Mouse (Mus musculus) hindbrain, postnatal 0 days (tissue): ENCODE measurements around the gene Kcng3. TPM values are rescaled to one million over a fixed set of nuclear protein-coding genes. Genes with fewer than 3 reads are reported as not detected.

Source experiments
- ATAC-seq: fragments of 200-750 bp; cut with Nextera tagmentation; 2 replicates; pipeline ENCODE4 v1.8.0; 2017; ENCODE audit warnings: mild to moderate bottlenecking, moderate TSS enrichment, moderate library complexity
- DNase-seq: peaks from one replicate; pipeline ENCODE4 v3.0.0-alpha.2; 2015; ENCODE audit warnings: low spot score
- H3K27ac ChIP-seq: fragments of 300-500 bp; sonication (generic); 2 replicates; pipeline ENCODE4 v1.5.1; 2014; ENCODE audit warnings: mild to moderate bottlenecking
- H3K27me3 ChIP-seq: fragments of 300-500 bp; sonication (generic); 2 replicates; pipeline ENCODE4 v1.6.1; 2014; ENCODE audit warnings: low read length, mixed read lengths; ENCODE audit not compliant: insufficient read depth
- H3K36me3 ChIP-seq: fragments of 300-500 bp; sonication (generic); 2 replicates; pipeline ENCODE4 v1.6.1; 2014; ENCODE audit warnings: low read length, mixed read lengths; ENCODE audit not compliant: insufficient read depth
- H3K4me1 ChIP-seq: fragments of 300-500 bp; sonication (generic); 2 replicates; pipeline ENCODE4 v1.6.1; 2014; ENCODE audit warnings: antibody characterized with exemption, low read length, mixed read lengths; ENCODE audit not compliant: insufficient read depth
- H3K4me2 ChIP-seq: fragments of 300-500 bp; sonication (generic); 2 replicates; pipeline ENCODE4 v1.6.1; 2014; ENCODE audit warnings: low read depth, mild to moderate bottlenecking, low read length, moderate library complexity, mixed read lengths
- H3K4me3 ChIP-seq: fragments of 300-500 bp; sonication (generic); 2 replicates; pipeline ENCODE4 v1.5.1; 2014; ENCODE audit warnings: low read length
- H3K9ac ChIP-seq: fragments of 300-500 bp; sonication (generic); replicated peaks from 2 replicates; pipeline ENCODE4 v1.6.1; 2014; ENCODE audit warnings: mild to moderate bottlenecking, low read length, moderate library complexity, mixed read lengths
- H3K9me3 ChIP-seq: fragments of 300-500 bp; sonication (generic); 2 replicates; pipeline ENCODE4 v1.6.1; 2016; ENCODE audit warnings: low read length, mixed read lengths
- CTCF ChIP-seq: IDR thresholded peaks from 2 replicates; pipeline ENCODE4 v1.5.1; 2016; ENCODE audit warnings: antibody characterized with exemption, control low read depth, low read depth
- WGBS: fragments of 180-500 bp; shearing (Covaris S2); extraction: QIAGEN DNeasy Blood & Tissue Kit; methylation state at CpG from one replicate; pipeline ENCODE4 v1.1.7; 2014; 5-methylcytosine and 5-hydroxymethylcytosine counted together
- polyA plus RNA-seq: library from polyadenylated mRNA; unstranded; fragments of >200 nt; fragmentation: Nextera tagmentation; extraction: Ambion mirVana; gene quantifications from 2 replicates; pipeline ENCODE4 v1.2.1, GENCODE M21; 2015
- total RNA-seq: library from RNA; depleted of rRNA; stranded (reverse); fragments of >200 nt; gene quantifications from 2 replicates; pipeline ENCODE4 v1.2.3, GENCODE M21; 2014

Gene Kcng3
- total and polyA plus RNA-seq, 2 experiments from 2014 or later, result 0.06 to 2.2 TPM

- WGBS, result 86% methylated on average over 1 of the region's 1 CpGs
- no peaks in the 10 kb centered on the region for H3K36me3 ChIP-seq
Measured at GRCm38 (mm10) chr17:83658943-83659342, 27.2 kb upstream of the Kcng3 start.

GRCm38 (mm10) chr17:83657375-83657774, 25.7 kb upstream of the Kcng3 start:
- H3K9ac ChIP-seq, result no peak overlapping the region
- DNase-seq (no peak), ATAC-seq (no peak)
- TF ChIP-seq CTCF, result no peak
- no peaks in the 10 kb centered on the region for H3K27me3 ChIP-seq
- no peaks in the 10 kb centered on the region for H3K9me3 ChIP-seq
- no peak overlapping the region for H3K4me2 ChIP-seq
- no peaks in the 10 kb centered on the region for H3K36me3 ChIP-seq
- 80% methylated on average over 9 of the region's 9 CpGs for WGBS
- no peak overlapping the region for H3K4me3 ChIP-seq
- H3K4me1 ChIP-seq, result no peaks in the 10 kb centered on the region
- H3K27ac ChIP-seq, result no peak overlapping the region

More at GRCm38 (mm10) chr17:83658943-83659342, 27.2 kb upstream of the Kcng3 start:
- ATAC-seq (no peak), DNase-seq (no peak)
- TF ChIP-seq CTCF, result no peak
- H3K27me3 ChIP-seq, result no peaks in the 10 kb centered on the region
- H3K9ac ChIP-seq, result no peak overlapping the region
- H3K9me3 ChIP-seq, result no peaks in the 10 kb centered on the region
- H3K27ac ChIP-seq, result no peak overlapping the region
- H3K4me1 ChIP-seq, result no peaks in the 10 kb centered on the region
- no peak overlapping the region for H3K4me2 ChIP-seq
- no peak overlapping the region for H3K4me3 ChIP-seq

GRCm38 (mm10) chr17:83655732-83656131, 24.0 kb upstream of the Kcng3 start:
- DNase-seq (no peak), ATAC-seq (no peak)
- Histone ChIP-seq H3K4me1 (no peaks in the 10 kb centered on the region), H3K4me3 (no peak overlapping the region), H3K36me3 (no peaks in the 10 kb centered on the region), H3K9ac (no peak overlapping the region), H3K9me3 (no peaks in the 10 kb centered on the region), H3K27ac (no peak overlapping the region), H3K27me3 (no peaks in the 10 kb centered on the region), H3K4me2 (no peak overlapping the region)
- 77% methylated on average over 3 of the region's 3 CpGs for WGBS
- TF ChIP-seq CTCF, result no peak

- Histone ChIP-seq H3K27ac (no peak overlapping the region), H3K9ac (no peak overlapping the region), H3K4me3 (no peak overlapping the region), H3K4me2 (no peak overlapping the region), H3K27me3 (no peaks in the 10 kb centered on the region), H3K4me1 (no peaks in the 10 kb centered on the region), H3K9me3 (no peaks in the 10 kb centered on the region), H3K36me3 (no peaks in the 10 kb centered on the region)
- TF ChIP-seq CTCF, result no peak
- no peak for ATAC-seq
- 83% methylated on average over 13 of the region's 13 CpGs for WGBS
- no peak for DNase-seq
Measured at GRCm38 (mm10) chr17:83654651-83655136, 23.0 kb upstream of the Kcng3 start.

- Histone ChIP-seq H3K9ac (no peak overlapping the region), H3K4me1 (no peaks in the 10 kb centered on the region), H3K4me3 (no peak overlapping the region), H3K36me3 (no peaks in the 10 kb centered on the region), H3K27me3 (no peaks in the 10 kb centered on the region), H3K4me2 (no peak overlapping the region), H3K9me3 (no peaks in the 10 kb centered on the region), H3K27ac (no peak overlapping the region)
- TF ChIP-seq CTCF, result no peak
- ATAC-seq, result no peak
- no peak for DNase-seq
- WGBS, result 88% methylated on average over 3 of the region's 3 CpGs
Measured at GRCm38 (mm10) chr17:83653635-83654034, 21.9 kb upstream of the Kcng3 start.

GRCm38 (mm10) chr17:83650932-83651682, 19.4 kb upstream of the Kcng3 start:
- H3K4me3 ChIP-seq, result no peak overlapping the region
- TF ChIP-seq CTCF, result no peak
- H3K4me1 ChIP-seq, result no peaks in the 10 kb centered on the region
- no peak overlapping the region for H3K27ac ChIP-seq
- no peaks in the 10 kb centered on the region for H3K9me3 ChIP-seq
- no peaks in the 10 kb centered on the region for H3K36me3 ChIP-seq
- WGBS, result 78% methylated on average over 7 of the region's 7 CpGs
- no peak overlapping the region for H3K4me2 ChIP-seq
- no peaks in the 10 kb centered on the region for H3K27me3 ChIP-seq
- no peak overlapping the region for H3K9ac ChIP-seq
- no peak for ATAC-seq
- no peak for DNase-seq

- no peaks in the 10 kb centered on the region for H3K27me3 ChIP-seq
- H3K36me3 ChIP-seq, result no peaks in the 10 kb centered on the region
- WGBS, result 94% methylated on average over 3 of the region's 3 CpGs
- H3K4me1 ChIP-seq, result no peaks in the 10 kb centered on the region
- no peak overlapping the region for H3K27ac ChIP-seq
- no peak overlapping the region for H3K4me3 ChIP-seq
- H3K9ac ChIP-seq, result no peak overlapping the region
- DNase-seq (no peak), ATAC-seq (no peak)
- H3K9me3 ChIP-seq, result no peaks in the 10 kb centered on the region
- H3K4me2 ChIP-seq, result no peak overlapping the region
- TF ChIP-seq CTCF, result no peak
Measured at GRCm38 (mm10) chr17:83649986-83650385, 18.3 kb upstream of the Kcng3 start.
